Mouse (Mus musculus): ENCODE measurements around the gene Fan1. TPM values are rescaled to one million over a fixed set of nuclear protein-coding genes. Genes with fewer than 3 reads are reported as not detected.

The Fan1 gene
- polyA plus RNA-seq (2015; fragmentation: Nextera tagmentation; extraction: Ambion mirVana): 5.1 and 7.1 TPM in 2 replicates

GRCm38 (mm10) chr7:64373830-64374562 is at the start of gene Fan1:
Gene Fan1 (minus strand): TSS chr7:64374095.
- H3K36me3 ChIP-seq (ENCODE audit: control insufficient read depth, insufficient read depth, low read length): peaks cover 22% of the 10 kb centered on the region
- WGBS: 3% methylated on average over 27 of the region's 27 CpGs
- no peaks in the 10 kb centered on the region for H3K27me3 ChIP-seq (ENCODE audit: control insufficient read depth, insufficient read depth, low read depth, low read length)
- H3K9me3 ChIP-seq (replicated peaks; ENCODE audit: control insufficient read depth, low read length, poor library complexity, severe bottlenecking): no peaks in the 10 kb centered on the region
- peaks cover 7% of the 10 kb centered on the region for H3K4me1 ChIP-seq (ENCODE audit: control insufficient read depth, insufficient read depth, low read length)
- peak within 1 kb of the TSS; percentile 62 for H3K4me2 ChIP-seq (ENCODE audit: low read length)
- peak within 1 kb of the TSS; percentile 66 for H3K9ac ChIP-seq (ENCODE audit: low read depth, low read length)
- ATAC-seq: peak; percentile 98
- peak within 1 kb of the TSS; percentile 65 for H3K4me3 ChIP-seq (ENCODE audit: low read depth, low read length)
- H3K27ac ChIP-seq (ENCODE audit: low read length): peak within 1 kb of the TSS; percentile 90

GRCm38 (mm10) chr7:64403989-64404388 is 30.1 kb upstream of the Fan1 start:
- WGBS: 91% methylated on average over 8 of the region's 8 CpGs
- H3K4me3 ChIP-seq (ENCODE audit: low read depth, low read length): no peak overlapping the region
- no peaks in the 10 kb centered on the region for H3K4me1 ChIP-seq (ENCODE audit: control insufficient read depth, insufficient read depth, low read length)
- no peaks in the 10 kb centered on the region for H3K36me3 ChIP-seq (ENCODE audit: control insufficient read depth, insufficient read depth, low read length)
- no peak overlapping the region for H3K4me2 ChIP-seq (ENCODE audit: low read length)
- ATAC-seq: no peak
- no peak overlapping the region for H3K27ac ChIP-seq (ENCODE audit: low read length)
- no peaks in the 10 kb centered on the region for H3K9me3 ChIP-seq (replicated peaks; ENCODE audit: control insufficient read depth, low read length, poor library complexity, severe bottlenecking)
- no peaks in the 10 kb centered on the region for H3K27me3 ChIP-seq (ENCODE audit: control insufficient read depth, insufficient read depth, low read depth, low read length)
- H3K9ac ChIP-seq (ENCODE audit: low read depth, low read length): no peak overlapping the region

GRCm38 (mm10) chr7:64402452-64402851 is 28.6 kb upstream of the Fan1 start:
- Histone ChIP-seq H3K9me3 (replicated peaks; ENCODE audit: control insufficient read depth, low read length, poor library complexity, severe bottlenecking) (no peaks in the 10 kb centered on the region), H3K27ac (ENCODE audit: low read length) (no peak overlapping the region), H3K4me2 (ENCODE audit: low read length) (no peak overlapping the region), H3K9ac (ENCODE audit: low read depth, low read length) (no peak overlapping the region), H3K4me1 (ENCODE audit: control insufficient read depth, insufficient read depth, low read length) (no peaks in the 10 kb centered on the region), H3K27me3 (ENCODE audit: control insufficient read depth, insufficient read depth, low read depth, low read length) (no peaks in the 10 kb centered on the region), H3K36me3 (ENCODE audit: control insufficient read depth, insufficient read depth, low read length) (no peaks in the 10 kb centered on the region), H3K4me3 (ENCODE audit: low read depth, low read length) (no peak overlapping the region)
- no peak for ATAC-seq
- 87% methylated on average over 4 of the region's 4 CpGs for WGBS

GRCm38 (mm10) chr7:64400725-64401124 is 26.8 kb upstream of the Fan1 start:
- Histone ChIP-seq H3K9ac (ENCODE audit: low read depth, low read length) (no peak overlapping the region), H3K27me3 (ENCODE audit: control insufficient read depth, insufficient read depth, low read depth, low read length) (no peaks in the 10 kb centered on the region), H3K9me3 (replicated peaks; ENCODE audit: control insufficient read depth, low read length, poor library complexity, severe bottlenecking) (no peaks in the 10 kb centered on the region), H3K4me2 (ENCODE audit: low read length) (no peak overlapping the region), H3K27ac (ENCODE audit: low read length) (no peak overlapping the region), H3K36me3 (ENCODE audit: control insufficient read depth, insufficient read depth, low read length) (no peaks in the 10 kb centered on the region), H3K4me1 (ENCODE audit: control insufficient read depth, insufficient read depth, low read length) (no peaks in the 10 kb centered on the region), H3K4me3 (ENCODE audit: low read depth, low read length) (no peak overlapping the region)
- WGBS: 97% methylated on average over 1 of the region's 1 CpGs
- ATAC-seq: no peak

- Histone ChIP-seq H3K9ac (ENCODE audit: low read depth, low read length) (peak overlapping the region; percentile 87), H3K4me2 (ENCODE audit: low read length) (peak overlapping the region; percentile 79), H3K27ac (ENCODE audit: low read length) (peak overlapping the region; percentile 85), H3K4me3 (ENCODE audit: low read depth, low read length) (peak overlapping the region; percentile 63), H3K36me3 (ENCODE audit: control insufficient read depth, insufficient read depth, low read length) (no peaks in the 10 kb centered on the region), H3K9me3 (replicated peaks; ENCODE audit: control insufficient read depth, low read length, poor library complexity, severe bottlenecking) (no peaks in the 10 kb centered on the region), H3K27me3 (ENCODE audit: control insufficient read depth, insufficient read depth, low read depth, low read length) (no peaks in the 10 kb centered on the region), H3K4me1 (ENCODE audit: control insufficient read depth, insufficient read depth, low read length) (peaks cover 13% of the 10 kb centered on the region)
- WGBS: 1% methylated on average over 15 of the region's 15 CpGs
- ATAC-seq: no peak
Observed at GRCm38 (mm10) chr7:64392819-64393151, 18.9 kb upstream of the Fan1 start.

- H3K9ac ChIP-seq (ENCODE audit: low read depth, low read length): peak within 1 kb of the TSS; percentile 87
- peak within 1 kb of the TSS; percentile 88 for H3K4me2 ChIP-seq (ENCODE audit: low read length)
- H3K27ac ChIP-seq (ENCODE audit: low read length): peak within 1 kb of the TSS; percentile 85
- peaks cover 1% of the 10 kb centered on the region for H3K36me3 ChIP-seq (ENCODE audit: control insufficient read depth, insufficient read depth, low read length)
- under 1% methylated on average over 53 of the region's 54 CpGs for WGBS
- peak; percentile 99 for ATAC-seq
- no peaks in the 10 kb centered on the region for H3K27me3 ChIP-seq (ENCODE audit: control insufficient read depth, insufficient read depth, low read depth, low read length)
- no peaks in the 10 kb centered on the region for H3K9me3 ChIP-seq (replicated peaks; ENCODE audit: control insufficient read depth, low read length, poor library complexity, severe bottlenecking)
- peaks cover 13% of the 10 kb centered on the region for H3K4me1 ChIP-seq (ENCODE audit: control insufficient read depth, insufficient read depth, low read length)
- peak within 1 kb of the TSS; percentile 63 for H3K4me3 ChIP-seq (ENCODE audit: low read depth, low read length)
Observed at GRCm38 (mm10) chr7:64392122-64392818, 18.4 kb upstream of the Fan1 start, which contains the start of the genes Mphosph10 and Mcee. Gene Mphosph10 (minus strand): TSS chr7:64392268. Gene Mcee (plus strand): TSS chr7:64392607.

- H3K4me2 ChIP-seq (ENCODE audit: low read length): peak overlapping the region; percentile 88
- peak overlapping the region; percentile 63 for H3K4me3 ChIP-seq (ENCODE audit: low read depth, low read length)
- no peaks in the 10 kb centered on the region for H3K27me3 ChIP-seq (ENCODE audit: control insufficient read depth, insufficient read depth, low read depth, low read length)
- H3K9me3 ChIP-seq (replicated peaks; ENCODE audit: control insufficient read depth, low read length, poor library complexity, severe bottlenecking): no peaks in the 10 kb centered on the region
- H3K36me3 ChIP-seq (ENCODE audit: control insufficient read depth, insufficient read depth, low read length): peaks cover 7% of the 10 kb centered on the region
- ATAC-seq: no peak
- WGBS: 3% methylated on average over 8 of the region's 8 CpGs
- H3K4me1 ChIP-seq (ENCODE audit: control insufficient read depth, insufficient read depth, low read length): peaks cover 13% of the 10 kb centered on the region
- peak overlapping the region; percentile 33 for H3K27ac ChIP-seq (ENCODE audit: low read length)
- H3K9ac ChIP-seq (ENCODE audit: low read depth, low read length): peak overlapping the region; percentile 68
Observed at GRCm38 (mm10) chr7:64391479-64391878, 17.6 kb upstream of the Fan1 start.

- peak; percentile 50 for ATAC-seq
- peak overlapping the region; percentile 62 for H3K4me2 ChIP-seq (ENCODE audit: low read length)
- WGBS: 14% methylated on average over 18 of the region's 18 CpGs
- peaks cover 15% of the 10 kb centered on the region for H3K36me3 ChIP-seq (ENCODE audit: control insufficient read depth, insufficient read depth, low read length)
- peaks cover 7% of the 10 kb centered on the region for H3K4me1 ChIP-seq (ENCODE audit: control insufficient read depth, insufficient read depth, low read length)
- H3K27me3 ChIP-seq (ENCODE audit: control insufficient read depth, insufficient read depth, low read depth, low read length): no peaks in the 10 kb centered on the region
- peak overlapping the region; percentile 65 for H3K4me3 ChIP-seq (ENCODE audit: low read depth, low read length)
- H3K9me3 ChIP-seq (replicated peaks; ENCODE audit: control insufficient read depth, low read length, poor library complexity, severe bottlenecking): no peaks in the 10 kb centered on the region
- peak overlapping the region; percentile 90 for H3K27ac ChIP-seq (ENCODE audit: low read length)
- H3K9ac ChIP-seq (ENCODE audit: low read depth, low read length): peak overlapping the region; percentile 66
Observed at GRCm38 (mm10) chr7:64373147-64373829, 607 bp downstream of the Fan1 start.

Data from midbrain, embryonic 16.5 days (tissue).